ENCODE assay signal across 9 mouse cellular contexts in genomic region chr10:24621572-24621971, GRCm38 (mm10). TPM values are rescaled to one million over a fixed set of nuclear protein-coding genes. Genes with fewer than 3 reads are reported as not detected.
DNase-seq lines count a peak whose midpoint lies in the region; ATAC-seq lines count a peak whose summit lies in the region.
"Had no signal": no experiment of that assay in that cellular context is flagged by ENCODE, and none has a peak within 500 bp of the region (broad histone marks: within the 10 kb centered on the region; RNA-seq: fewer than 3 reads in every experiment).

No protein-coding gene starts in this region.

- DNase-seq in hindbrain, embryonic 10.5 days (ENCODE audit: low spot score) = peak; percentile 59
- peak; percentile 66 for DNase-seq in A20 (ENCODE audit: low read depth, low spot score)
- peak; percentile 56 for DNase-seq in MN1 (ENCODE audit: low spot score)
- DNase-seq in embryo, embryonic 11.5 days (ENCODE audit: low read depth, low spot score) = peak; percentile 35
- DNase-seq in kidney, postnatal 10 days = peak; percentile 80
- DNase-seq in thymus, postnatal 0 days (ENCODE audit: low spot score) = peak; percentile 51

- H3K4me1 ChIP-seq in hindbrain, embryonic 10.5 days (replicated peaks) = no peaks in the 10 kb centered on the region
- H3K4me1 ChIP-seq in hindbrain, embryonic 16.5 days (ENCODE audit: control insufficient read depth, insufficient read depth, low read depth, low read length) = no peaks in the 10 kb centered on the region
- H3K4me1 ChIP-seq in megakaryocyte, embryonic 14.5 days = peaks cover 15% of the 10 kb centered on the region; the same call in 1 of the 2 replicates

- no peaks in the 10 kb centered on the region for H3K9me3 ChIP-seq in hindbrain, embryonic 10.5 days
- no peaks in the 10 kb centered on the region for H3K9me3 ChIP-seq in hindbrain, embryonic 16.5 days (ENCODE audit: control insufficient read depth, low read length)
- H3K9me3 ChIP-seq in megakaryocyte, embryonic 14.5 days = peaks cover 8% of the 10 kb centered on the region; the same call in 1 of the 2 replicates

- H3K36me3 ChIP-seq in hindbrain, embryonic 10.5 days = no peaks in the 10 kb centered on the region
- H3K36me3 ChIP-seq in hindbrain, embryonic 16.5 days (ENCODE audit: control insufficient read depth, insufficient read depth, low read length) = no peaks in the 10 kb centered on the region
- H3K36me3 ChIP-seq in megakaryocyte, embryonic 14.5 days (replicated peaks; ENCODE audit: low read length) = no peaks in the 10 kb centered on the region

- no peak overlapping the region for H3K4me2 ChIP-seq in hindbrain, embryonic 16.5 days (ENCODE audit: low read length)

- WGBS in hindbrain, embryonic 10.5 days = 41% methylated on average over 9 of the region's 9 CpGs
- WGBS in hindbrain, embryonic 16.5 days = 45% methylated on average over 9 of the region's 9 CpGs

- no peak overlapping the region for H3K27ac ChIP-seq in hindbrain, embryonic 10.5 days
- no peak overlapping the region for H3K27ac ChIP-seq in hindbrain, embryonic 16.5 days (ENCODE audit: low read depth, low read length)
- H3K27ac ChIP-seq: macrophage had no signal

- H3K9ac ChIP-seq in hindbrain, embryonic 16.5 days (ENCODE audit: low read depth, low read length) = no peak overlapping the region

- H3K27me3 ChIP-seq in hindbrain, embryonic 10.5 days (ENCODE audit: insufficient read depth, poor library complexity, severe bottlenecking) = no peaks in the 10 kb centered on the region
- H3K27me3 ChIP-seq in hindbrain, embryonic 16.5 days (replicated peaks; ENCODE audit: control insufficient read depth, insufficient read depth, low read length) = no peaks in the 10 kb centered on the region
- H3K27me3 ChIP-seq in megakaryocyte, embryonic 14.5 days (replicated peaks) = no peaks in the 10 kb centered on the region

- no peak overlapping the region for H3K4me3 ChIP-seq in hindbrain, embryonic 10.5 days
- no peak overlapping the region for H3K4me3 ChIP-seq in hindbrain, embryonic 16.5 days (ENCODE audit: low read length)
- H3K4me3 ChIP-seq in megakaryocyte, embryonic 14.5 days (replicated peaks) = peak overlapping the region; percentile 10

- ATAC-seq in hindbrain, embryonic 16.5 days = no peak

RNA-seq across cellular contexts. Expression of gene Ccn2, which starts 26.3 kb away (rescaled TPM):
- 7.2 and 8.3 TPM in 2 replicates for polyA plus RNA-seq in hindbrain, embryonic 10.5 days (2016; fragmentation: Nextera tagmentation; extraction: Ambion mirVana)
- 3.6 and 5.4 TPM in 2 replicates for polyA plus RNA-seq in hindbrain, embryonic 16.5 days (2015; fragmentation: Nextera tagmentation; extraction: Ambion mirVana)
- polyA plus RNA-seq in megakaryocyte, embryonic 14.5 days (2012; ENCODE audit: insufficient read depth, low replicate concordance) = 0.72 TPM in 1 of 2 replicates, not detected in the other
- polyA plus RNA-seq in thymus, postnatal 0 days (2015; fragmentation: Nextera tagmentation; extraction: Ambion mirVana) = 0.81 and 0.95 TPM in 2 replicates
